Mouse (Mus musculus): ENCODE measurements at regions not wholly inside any gene's neighbourhood (a gene's known extent, or its start where the extent isn't known, plus 50 kb on each side); places are given as distances from the start of the nearest gene placed in this dataset.

- no peak for DNase-seq (ENCODE audit: low spot score in 2 of 2)
Measured at GRCm38 (mm10) chr6:7473730-7474129, 80.9 kb upstream of the Tac1 start.

- no peak for DNase-seq (ENCODE audit: low spot score in 2 of 2)
Measured at GRCm38 (mm10) chr6:7476907-7477306, 77.8 kb upstream of the Tac1 start.

DNA sequence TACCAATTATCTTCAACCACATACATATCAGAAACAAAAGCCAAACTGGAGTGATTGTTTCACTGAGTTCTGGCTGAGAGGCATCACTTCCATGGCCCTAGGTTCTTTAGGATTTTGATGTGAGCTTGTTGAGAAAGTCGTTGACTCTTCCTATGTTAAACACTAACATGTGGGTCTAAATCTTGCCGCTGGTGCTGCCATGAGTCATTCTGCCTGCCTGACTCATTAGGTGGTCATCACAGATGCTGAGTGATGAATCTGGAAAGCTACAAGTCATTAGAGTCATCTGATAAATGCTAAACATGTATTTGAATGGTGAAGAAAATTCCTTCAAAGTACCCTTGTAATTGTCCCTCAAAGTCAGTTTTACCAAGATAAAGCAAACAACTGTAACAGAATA lies 60.4 kb upstream of the Tac1 start:
- no peak for DNase-seq (ENCODE audit: low spot score in 2 of 2)

DNA sequence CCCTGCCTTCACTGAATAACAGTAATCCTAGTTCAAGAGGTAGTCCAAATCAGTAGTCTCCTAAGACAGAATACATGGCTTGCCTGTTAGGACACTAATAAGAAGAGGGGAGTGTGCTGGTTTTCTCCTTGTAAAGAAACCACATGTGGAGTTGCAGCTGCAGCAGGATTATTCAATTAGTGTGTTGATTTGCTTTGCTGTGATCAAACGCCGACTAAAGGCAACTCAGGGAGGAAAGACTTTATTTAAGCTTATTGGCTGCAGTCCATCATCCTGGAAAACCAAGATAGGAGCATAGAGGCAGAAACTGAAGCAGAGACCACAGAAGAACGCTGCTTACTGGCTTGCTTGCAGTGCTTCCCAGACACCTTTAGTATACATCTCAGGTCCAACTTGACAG lies 57.9 kb upstream of the Tac1 start:
- DNase-seq (ENCODE audit: low spot score in 2 of 2), result no peak
